Mouse (Mus musculus): ENCODE measurements around the gene Zic3.

GRCm38 (mm10) chrX:58014093-58014492 is 8.4 kb upstream of the Zic3 start:
- TF ChIP-seq CTCF (IDR thresholded peaks at IDR 0.05; ENCODE audit: low read depth) (no peak), EP300 (IDR thresholded peaks at IDR 0.05; ENCODE audit: low read depth) (no peak)

All from heart, postnatal 0 days (tissue).